Mouse (Mus musculus) heart, embryonic 14.5 days (tissue): ENCODE data around the gene Lama5. TPM values are rescaled to one million over a fixed set of nuclear protein-coding genes. Genes with fewer than 3 reads are reported as not detected.
"Not testable (repeated sequence)": the region's sequence is repeated elsewhere in the genome, so short reads cannot be mapped to it uniquely, and the experiment has no call there.

ENCODE experiments used
- ATAC-seq: fragments of 200-750 bp; cut with Nextera tagmentation; 2 replicates; pipeline ENCODE4 v1.8.0; 2017; ENCODE audit warnings: low read depth, moderate TSS enrichment; ENCODE audit not compliant: insufficient number of reproducible peaks, insufficient read depth, low FRiP score
- H3K27ac ChIP-seq, 2 experiments: fragments of 200-500 bp in 1 of 2; fragments of 300-500 bp in 1 of 2; sonication (generic) in 1 of 2; replicated peaks in 1 of 2; 2 replicates each; pipeline ENCODE4 v1.5.1; 2012 to 2014; ENCODE audit warnings: low read depth in 2 of 2, low read length in 2 of 2, control low read depth in 1 of 2, mild to moderate bottlenecking in 1 of 2, mixed read lengths in 1 of 2; ENCODE audit not compliant: control insufficient read depth in 1 of 2, insufficient read depth in 1 of 2
- H3K27me3 ChIP-seq: fragments of 300-500 bp; sonication (generic); 2 replicates; pipeline ENCODE4 v1.6.1; 2014; ENCODE audit warnings: mild to moderate bottlenecking, low read length, control low read depth; ENCODE audit not compliant: control insufficient read depth, insufficient read depth
- H3K36me3 ChIP-seq: fragments of 300-500 bp; sonication (generic); 2 replicates; pipeline ENCODE4 v1.6.1; 2014; ENCODE audit warnings: mild to moderate bottlenecking, control low read depth, low read length, mixed read lengths; ENCODE audit not compliant: control insufficient read depth, insufficient read depth
- H3K4me1 ChIP-seq, 2 experiments: fragments of 200-500 bp in 1 of 2; fragments of 300-500 bp in 1 of 2; sonication (generic) in 1 of 2; 2 replicates each; pipeline ENCODE4 v1.6.1; 2012 to 2014; ENCODE audit warnings: low read length in 2 of 2, control low read depth in 1 of 2, mixed read lengths in 1 of 2; ENCODE audit not compliant: control insufficient read depth in 2 of 2, insufficient read depth in 2 of 2
- H3K4me2 ChIP-seq: fragments of 300-500 bp; sonication (generic); 2 replicates; pipeline ENCODE4 v1.6.1; 2014; ENCODE audit warnings: mild to moderate bottlenecking, low read length
- H3K4me3 ChIP-seq, 2 experiments: fragments of 200-500 bp in 1 of 2; fragments of 300-500 bp in 1 of 2; sonication (generic) in 1 of 2; 2 replicates each; pipeline ENCODE4 v1.5.1; 2012 to 2014; ENCODE audit warnings: low read length in 2 of 2, mild to moderate bottlenecking in 2 of 2, control low read depth in 1 of 2, low read depth in 1 of 2, moderate library complexity in 1 of 2; ENCODE audit not compliant: control insufficient read depth in 1 of 2, insufficient read depth in 1 of 2
- H3K9ac ChIP-seq: fragments of 300-500 bp; sonication (generic); 2 replicates; pipeline ENCODE4 v1.6.1; 2014; ENCODE audit warnings: mild to moderate bottlenecking, low read length
- H3K9me3 ChIP-seq: fragments of 300-500 bp; sonication (generic); 2 replicates; pipeline ENCODE4 v1.6.1; 2016; ENCODE audit warnings: low read length, control low read depth; ENCODE audit not compliant: control insufficient read depth
- WGBS: fragments of 180-500 bp; shearing (Covaris S2); extraction: QIAGEN DNeasy Blood & Tissue Kit; methylation state at CpG from one replicate; pipeline ENCODE4 v1.1.7; 2014; 5-methylcytosine and 5-hydroxymethylcytosine counted together
- polyA plus RNA-seq: library from polyadenylated mRNA; unstranded; fragments of >200 nt; fragmentation: Nextera tagmentation; extraction: Ambion mirVana; gene quantifications from 2 replicates; pipeline ENCODE4 v1.2.1, GENCODE M21; 2014

Lama5 gene
- polyA plus RNA-seq, 1 experiment from 2014 or later = 32.7 TPM

DNA sequence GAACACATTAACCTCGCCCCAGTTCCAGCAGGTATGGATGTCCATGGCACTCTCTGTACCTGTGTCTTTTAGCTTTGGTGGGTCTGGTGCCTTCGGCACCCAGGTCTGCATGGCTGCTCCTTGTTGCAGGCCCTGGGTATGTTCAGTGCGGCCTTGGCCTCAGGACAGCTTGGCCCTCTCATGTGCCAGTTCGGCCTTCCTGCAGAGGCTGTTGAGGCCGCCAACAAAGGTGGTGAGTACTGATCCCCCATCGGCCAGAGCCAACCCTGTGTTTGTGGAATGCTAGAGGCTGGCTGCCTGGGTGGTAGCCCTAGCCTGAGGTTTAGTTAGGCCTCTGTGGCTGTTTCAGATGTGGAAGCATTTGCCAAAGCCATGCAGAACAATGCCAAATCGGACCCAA, 49.9 kb downstream of the Lama5 start:
- WGBS = 89% methylated on average over 7 of the region's 7 CpGs
- H3K4me2 ChIP-seq = no peak overlapping the region
- H3K9me3 ChIP-seq = no peaks in the 10 kb centered on the region
- H3K27me3 ChIP-seq = no peaks in the 10 kb centered on the region
- peaks cover 8 to 16% of the 10 kb centered on the region in 2 experiments for H3K4me1 ChIP-seq
- no peak overlapping the region for H3K9ac ChIP-seq
- no peak overlapping the region for H3K27ac ChIP-seq
- peaks cover 79% of the 10 kb centered on the region for H3K36me3 ChIP-seq
- no peak for ATAC-seq
- no peak overlapping the region for H3K4me3 ChIP-seq

DNA sequence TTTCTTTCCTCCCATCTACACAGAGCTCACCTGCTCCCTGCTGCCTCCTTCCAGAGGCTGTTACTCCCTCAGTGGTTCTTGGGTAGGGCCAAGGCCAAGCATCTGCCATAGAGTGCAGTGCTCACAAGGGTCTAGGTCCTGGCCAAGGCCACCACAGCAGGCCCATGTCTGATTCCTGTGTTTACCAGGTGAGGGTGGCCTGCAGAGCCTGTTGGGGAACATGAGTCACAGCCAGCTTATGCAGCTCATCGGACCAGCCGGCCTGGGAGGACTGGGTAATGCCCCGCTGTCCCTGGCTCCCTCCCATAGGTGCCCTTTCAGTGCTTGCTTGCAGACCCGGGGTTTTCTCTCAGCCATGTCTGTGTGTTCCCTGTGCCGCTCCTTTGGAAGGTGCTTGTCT, 51.5 kb downstream of the Lama5 start:
- no peak overlapping the region for H3K4me3 ChIP-seq
- no peaks in the 10 kb centered on the region for H3K9me3 ChIP-seq
- peaks cover 63% of the 10 kb centered on the region for H3K36me3 ChIP-seq
- no peaks in the 10 kb centered on the region for H3K27me3 ChIP-seq
- H3K4me2 ChIP-seq = no peak overlapping the region
- no peak overlapping the region for H3K27ac ChIP-seq
- no peak for ATAC-seq
- 95% methylated on average over 5 of the region's 5 CpGs for whole genome bisulfite sequencing
- H3K9ac ChIP-seq = no peak overlapping the region
- H3K4me1 ChIP-seq = peaks cover 8 to 16% of the 10 kb centered on the region in 2 experiments

DNA sequence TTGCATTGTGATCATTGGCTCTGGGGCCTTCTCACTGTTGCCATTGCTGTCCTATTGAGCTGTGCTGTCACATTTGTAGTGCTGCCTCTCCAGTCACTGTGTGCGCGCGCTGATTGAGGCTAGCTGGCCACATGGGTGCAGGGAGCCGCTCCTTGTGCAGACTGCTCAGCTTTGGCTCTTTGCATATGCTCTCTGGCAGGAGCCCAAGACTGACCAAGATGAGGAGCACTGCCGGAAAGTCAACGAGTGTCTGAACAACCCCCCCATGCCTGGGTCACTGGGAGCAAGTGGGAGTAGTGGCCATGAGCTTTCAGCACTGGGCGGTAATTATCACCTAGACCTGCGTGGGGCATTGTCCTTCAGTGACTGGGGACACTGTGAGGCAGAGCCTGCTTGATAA, 51.9 kb downstream of the Lama5 start:
- not testable (repeated sequence) for H3K9ac ChIP-seq, H3K4me2 ChIP-seq, H3K27me3 ChIP-seq, H3K9me3 ChIP-seq, H3K27ac ChIP-seq, H3K4me3 ChIP-seq, ATAC-seq
- Histone ChIP-seq H3K36me3 (peaks cover 59% of the 10 kb centered on the region), H3K4me1 (peaks cover 8 to 16% of the 10 kb centered on the region in 2 experiments)
- WGBS = 75% methylated on average over 8 of the region's 8 CpGs

DNA sequence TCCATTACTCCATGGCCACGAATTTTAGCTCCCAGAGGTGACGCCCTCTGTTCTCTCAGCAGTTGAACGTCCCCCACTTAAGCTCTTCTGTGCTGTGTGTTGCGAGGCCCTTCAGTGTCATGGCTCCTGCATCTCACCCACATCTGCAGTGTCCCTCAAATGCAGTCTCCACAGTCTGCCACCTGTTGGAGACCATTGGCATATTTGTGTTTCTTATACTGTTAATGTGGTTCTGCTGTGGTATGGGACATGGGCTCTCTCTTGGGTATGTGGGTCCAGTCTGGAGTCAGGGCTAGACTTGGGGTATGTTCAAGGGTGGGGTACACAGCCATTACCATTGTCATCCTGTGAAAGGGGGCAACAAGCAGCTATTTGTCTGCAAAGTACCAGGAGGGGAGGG, 52.5 kb downstream of the Lama5 start:
- no peaks in the 10 kb centered on the region for H3K9me3 ChIP-seq
- H3K27ac ChIP-seq = no peak overlapping the region
- H3K4me3 ChIP-seq = peak overlapping the region in 1 of 2 experiments; percentile 93; a peak in 1 of 4 replicates
- peak overlapping the region; percentile 99 for H3K4me2 ChIP-seq
- WGBS = 67% methylated on average over 4 of the region's 4 CpGs
- no peak for ATAC-seq
- H3K36me3 ChIP-seq = peaks cover 53% of the 10 kb centered on the region
- peak overlapping the region; percentile 94; the same call in 1 of the 2 replicates for H3K9ac ChIP-seq
- peaks cover 8 to 16% of the 10 kb centered on the region in 2 experiments for H3K4me1 ChIP-seq
- no peaks in the 10 kb centered on the region for H3K27me3 ChIP-seq

DNA sequence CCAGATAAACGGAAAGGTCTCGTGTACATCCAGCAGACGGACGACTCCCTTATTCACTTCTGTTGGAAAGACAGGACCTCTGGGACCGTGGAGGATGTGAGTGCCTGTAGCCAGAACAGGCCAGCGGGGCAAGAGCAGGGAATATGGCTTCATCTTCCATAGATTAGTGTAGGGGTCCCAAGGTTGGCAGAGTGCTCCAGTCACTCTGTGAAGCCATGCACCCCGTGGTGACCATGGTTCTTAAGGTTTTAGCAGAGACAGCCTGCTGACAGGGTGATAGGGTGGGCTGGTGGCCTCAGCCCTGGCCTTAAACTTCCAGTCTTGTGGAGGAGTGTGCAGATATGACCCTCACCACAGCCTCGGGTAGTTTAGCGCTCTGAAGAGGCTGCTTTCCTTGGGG, 53.5 kb downstream of the Lama5 start:
- WGBS = 3% methylated on average over 8 of the region's 9 CpGs
- peak overlapping the region; percentile 21 to 93; a peak in 3 of 4 replicates for H3K27ac ChIP-seq
- H3K36me3 ChIP-seq = peaks cover 43% of the 10 kb centered on the region

DNA sequence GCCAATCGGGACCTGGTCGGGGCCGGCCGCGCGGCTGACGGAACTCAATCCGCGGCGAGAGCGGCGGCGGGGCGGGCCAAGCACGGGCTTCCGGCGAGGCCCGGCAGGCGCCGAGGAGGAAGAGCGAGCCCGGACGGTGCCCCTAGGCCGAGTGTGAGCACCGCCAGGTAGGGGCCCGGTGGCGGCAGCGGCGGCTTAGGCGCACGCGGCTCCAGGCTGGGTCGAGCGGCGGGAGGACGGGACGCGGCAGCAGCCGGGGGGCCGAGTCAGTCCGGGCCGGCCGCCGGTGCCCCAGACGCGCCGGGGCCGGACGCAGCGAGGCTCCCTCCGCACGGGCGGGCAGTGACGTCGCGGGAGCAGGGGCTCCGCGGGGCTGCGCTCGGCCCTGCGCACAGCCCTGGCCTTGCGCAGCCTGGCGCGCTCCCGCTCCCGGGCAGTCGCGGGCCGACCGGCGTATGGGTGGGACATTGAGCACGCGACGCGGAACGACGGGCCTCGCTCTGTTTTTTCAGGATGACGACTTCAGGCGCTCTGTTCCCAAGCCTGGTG, 54.1 kb downstream of the Lama5 start:
- H3K36me3 ChIP-seq = peaks cover 38% of the 10 kb centered on the region
- peak; percentile 70 for ATAC-seq
- under 1% methylated on average over 77 of the region's 80 CpGs for WGBS

More for the DNA sequence above, 53.5 kb downstream of the Lama5 start:
- Histone ChIP-seq H3K4me3 (peak overlapping the region; percentile 93 to 99), H3K4me1 (peaks cover 8 to 16% of the 10 kb centered on the region in 2 experiments), H3K9me3 (no peaks in the 10 kb centered on the region), H3K9ac (peak overlapping the region; percentile 94), H3K27me3 (no peaks in the 10 kb centered on the region), H3K4me2 (peak overlapping the region; percentile 99)
- no peak for ATAC-seq

DNA sequence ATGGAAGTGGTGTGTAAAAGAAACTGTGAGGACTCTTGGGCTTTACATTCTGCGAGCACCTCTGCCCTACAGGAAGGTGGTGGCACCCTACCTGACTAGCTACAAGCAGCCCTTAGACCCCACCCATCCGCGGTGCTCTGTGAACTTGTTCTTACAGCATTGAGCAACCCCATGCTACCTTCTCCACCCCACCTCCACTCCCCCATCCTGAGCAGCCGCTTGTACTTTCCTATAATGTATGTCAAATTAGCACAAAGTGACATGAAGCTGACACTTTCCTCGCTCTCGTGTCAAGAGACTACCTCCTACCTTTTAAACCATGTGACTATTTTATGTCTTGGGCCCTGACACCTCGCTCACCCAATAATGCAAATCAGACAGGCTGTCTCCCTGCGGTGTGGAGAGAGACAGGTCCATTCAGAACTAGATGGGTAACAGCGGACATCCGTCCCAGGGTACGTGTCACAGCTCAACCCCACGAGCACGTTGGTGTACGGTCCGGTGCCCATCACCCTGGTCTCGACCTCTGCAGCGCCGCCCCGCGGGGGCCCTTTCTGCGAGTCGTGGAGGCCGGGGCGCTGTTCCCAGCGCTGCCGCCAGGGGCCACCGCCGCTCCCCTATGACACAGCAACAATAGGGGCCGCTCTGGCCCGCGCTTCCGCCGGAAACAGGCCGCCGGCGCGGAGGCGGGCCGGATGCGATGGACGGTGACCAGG, 54.7 kb downstream of the Lama5 start, which contains the start of gene Adrm1:
TSS of gene Adrm1 (plus strand) at position 680 of the 716 bp plus-strand sequence.
- peaks cover 8 to 16% of the 10 kb centered on the region in 2 experiments for H3K4me1 ChIP-seq
- peak within 1 kb of the TSS; percentile 99 for H3K4me2 ChIP-seq
- 5% methylated on average over 41 of the region's 41 CpGs for WGBS
- no peaks in the 10 kb centered on the region for H3K27me3 ChIP-seq
- peaks cover 31% of the 10 kb centered on the region for H3K36me3 ChIP-seq
- H3K4me3 ChIP-seq = peak within 1 kb of the TSS; percentile 93 to 99
- ATAC-seq = peak; percentile 95
- peak within 1 kb of the TSS; percentile 94 for H3K9ac ChIP-seq
- no peaks in the 10 kb centered on the region for H3K9me3 ChIP-seq
- H3K27ac ChIP-seq = peak within 1 kb of the TSS; percentile 89 to 93

More for the DNA sequence above, 54.1 kb downstream of the Lama5 start:
- Histone ChIP-seq H3K27me3 (no peaks in the 10 kb centered on the region), H3K4me1 (peaks cover 8 to 16% of the 10 kb centered on the region in 2 experiments), H3K9me3 (no peaks in the 10 kb centered on the region), H3K4me3 (peak overlapping the region; percentile 93 to 99), H3K27ac (peak overlapping the region; percentile 89 to 93), H3K9ac (peak overlapping the region; percentile 94), H3K4me2 (peak overlapping the region; percentile 99)
